Mouse (Mus musculus): ENCODE measurements around the gene Nat8f2.
"Not testable (repeated sequence)": the region's sequence is repeated elsewhere in the genome, so short reads cannot be mapped to it uniquely, and the experiment has no call there.

- TF ChIP-seq CTCF (IDR thresholded peaks at IDR 0.05 in 2 of 3, conservative IDR thresholded peaks at IDR 0.05 in 1 of 3; ENCODE audit: control insufficient read depth in 1 of 3, insufficient read depth in 1 of 3, low read depth in 2 of 3, low read length in 3 of 3, poor library complexity in 1 of 3, severe bottlenecking in 1 of 3), result peak; percentile 49 to 55 (median 50); a peak in 5 of 6 replicates
- not testable (repeated sequence) for TF ChIP-seq ZKSCAN1, GATA1 (IDR thresholded peaks at IDR 0.05; ENCODE audit: low read depth, low read length)
These were observed 26.2 kb upstream of the Nat8f2 start for GRCm38 (mm10) chr6:85895061-85895648.
